Mouse (Mus musculus) myocyte (in vitro differentiated cells): ENCODE results near the gene Pald1. TPM values are rescaled to one million over a fixed set of nuclear protein-coding genes. Genes with fewer than 3 reads are reported as not detected.

Experiments
- H3K27me3 ChIP-seq: one replicate; pipeline ENCODE4 v1.6.1; 2011; ENCODE audit not compliant: control insufficient read depth, insufficient read depth, insufficient read length
- H3K36me3 ChIP-seq: one replicate; pipeline ENCODE4 v1.6.1; 2011; ENCODE audit not compliant: control insufficient read depth, insufficient read depth
- H3K4me2 ChIP-seq: one replicate; pipeline ENCODE4 v1.6.1; 2011; ENCODE audit warnings: low read depth, control low read depth
- H3K4me3 ChIP-seq: one replicate; pipeline ENCODE4 v1.5.1; 2011; ENCODE audit warnings: mild to moderate bottlenecking, control low read depth, moderate library complexity
- H3K79me2 ChIP-seq: one replicate; pipeline ENCODE4 v1.6.1; 2011; ENCODE audit not compliant: control insufficient read depth, insufficient read depth
- H3ac ChIP-seq: one replicate; pipeline ENCODE4 v1.6.1; 2011; ENCODE audit not compliant: control insufficient read depth, insufficient read length
- CEBPB ChIP-seq: IDR thresholded peaks from 2 replicates; pipeline ENCODE4 v1.6.1; 2011; ENCODE audit warnings: mild to moderate bottlenecking, moderate library complexity; ENCODE audit not compliant: poor library complexity, insufficient read depth, severe bottlenecking
- E2F4 ChIP-seq: IDR thresholded peaks from one replicate; pipeline ENCODE4 v1.6.1; 2011; ENCODE audit warnings: mild to moderate bottlenecking, control low read depth, moderate library complexity; ENCODE audit not compliant: insufficient read depth
- MAX ChIP-seq: IDR thresholded peaks from one replicate; pipeline ENCODE4 v1.6.1; 2011; ENCODE audit warnings: low read depth, mild to moderate bottlenecking, control low read depth
- MYOD1 ChIP-seq, 3 experiments: IDR thresholded peaks; one replicate each; pipeline ENCODE4 v1.6.1; 2011; ENCODE audit warnings: control low read depth in 2 of 3, low read depth in 2 of 3, mild to moderate bottlenecking in 2 of 3, moderate library complexity in 1 of 3; ENCODE audit not compliant: insufficient read length in 2 of 3, control insufficient read depth in 1 of 3
- MYOG ChIP-seq, 3 experiments: IDR thresholded peaks; one replicate each; pipeline ENCODE4 v1.6.1; 2011; ENCODE audit warnings: control low read depth in 2 of 3, low read depth in 2 of 3, mild to moderate bottlenecking in 2 of 3; ENCODE audit not compliant: insufficient read length in 2 of 3, control insufficient read depth in 1 of 3, insufficient read depth in 1 of 3
- POLR2A ChIP-seq: IDR thresholded peaks from one replicate; pipeline ENCODE4 v1.6.1; 2011; ENCODE audit warnings: low read depth, mild to moderate bottlenecking, control low read depth, moderate library complexity; ENCODE audit not compliant: insufficient read length
- POLR2AphosphoS2 ChIP-seq: IDR thresholded peaks from one replicate; pipeline ENCODE4 v1.6.1; 2011; ENCODE audit warnings: low read depth, control low read depth; ENCODE audit not compliant: insufficient read length
- REST ChIP-seq: IDR thresholded peaks from one replicate; pipeline ENCODE4 v1.6.1; 2011; ENCODE audit warnings: mild to moderate bottlenecking, control low read depth, moderate library complexity; ENCODE audit not compliant: insufficient read depth, insufficient read length
- SRF ChIP-seq: IDR thresholded peaks from one replicate; pipeline ENCODE4 v1.6.1; 2011; ENCODE audit warnings: low read depth; ENCODE audit not compliant: control insufficient read depth, insufficient read length
- TCF12 ChIP-seq: IDR thresholded peaks from one replicate; pipeline ENCODE4 v1.6.1; 2011; ENCODE audit warnings: mild to moderate bottlenecking, control low read depth; ENCODE audit not compliant: poor library complexity, insufficient read depth, severe bottlenecking
- TCF3 ChIP-seq: IDR thresholded peaks from one replicate; pipeline ENCODE4 v1.6.1; 2011; ENCODE audit warnings: low read depth, control low read depth; ENCODE audit not compliant: insufficient read length
- USF1 ChIP-seq: IDR thresholded peaks from one replicate; pipeline ENCODE4 v1.6.1; 2011; ENCODE audit warnings: low read depth, mild to moderate bottlenecking, control low read depth, moderate library complexity
- polyA plus RNA-seq: library from polyadenylated mRNA; unstranded; fragments of >200 nt; fragmentation: generic; extraction: Trizol; gene quantifications from one replicate; pipeline ENCODE4 v1.2.1, GENCODE M21; 2012; ENCODE audit warnings: missing spikeins

Gene Pald1
- polyA plus RNA-seq, 1 experiment = 14.0 TPM

DNA sequence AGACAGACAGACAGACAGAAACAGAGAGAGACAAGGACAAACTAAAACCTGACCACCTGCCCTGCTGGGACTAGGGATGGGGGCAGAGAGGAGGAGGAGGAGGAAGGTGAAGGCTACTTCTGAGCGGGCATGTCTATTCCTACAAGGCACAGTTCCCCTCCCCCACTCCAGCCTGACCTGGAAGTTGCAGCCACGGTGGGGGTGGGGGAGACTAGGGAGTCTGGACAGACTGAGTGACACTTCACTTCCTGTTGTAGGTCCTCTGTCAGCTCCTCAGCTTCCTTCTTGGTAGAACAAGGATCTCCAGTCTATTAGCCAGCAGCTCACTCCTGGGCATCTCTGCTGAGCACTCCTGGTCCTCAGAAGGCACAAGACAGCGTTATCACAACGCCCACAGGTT lies 9.3 kb downstream of the Pald1 start:
- TF ChIP-seq POLR2A (no peak), CEBPB (no peak), E2F4 (no peak), TCF3 (no peak), MYOD1 (IDR thresholded peaks at IDR 0.05; ENCODE audit: control insufficient read depth in 1 of 3, insufficient read length in 2 of 3, low read depth in 2 of 3) (no peak), MYOG (IDR thresholded peaks at IDR 0.05; ENCODE audit: control insufficient read depth in 1 of 3, insufficient read depth in 1 of 3, insufficient read length in 2 of 3, low read depth in 2 of 3) (no peak), POLR2AphosphoS2 (no peak), TCF12 (no peak)
- Histone ChIP-seq H3K4me2 (no peak overlapping the region), H3K36me3 (no peaks in the 10 kb centered on the region), H3K27me3 (no peaks in the 10 kb centered on the region), H3K4me3 (no peak overlapping the region), H3ac (no peak overlapping the region), H3K79me2 (peaks cover 5% of the 10 kb centered on the region)

DNA sequence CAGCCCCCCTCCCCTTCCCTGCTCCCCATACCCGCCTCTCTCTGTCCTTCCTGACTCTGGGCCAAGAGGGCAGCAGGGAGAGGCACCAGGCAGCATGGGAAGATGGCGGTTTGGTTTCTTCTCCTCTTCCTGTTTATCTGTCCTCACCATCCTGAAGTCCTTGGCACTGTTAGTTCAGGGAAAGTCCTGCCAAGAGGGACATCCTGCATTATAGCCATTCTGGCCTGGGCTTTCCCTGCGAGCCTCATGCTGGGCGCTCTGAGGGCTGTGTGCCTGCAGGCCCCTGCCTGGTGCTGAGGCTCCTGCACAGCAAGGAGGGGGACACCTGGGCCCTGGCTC lies 10.8 kb downstream of the Pald1 start:
- no peak overlapping the region for H3K4me3 ChIP-seq
- TF ChIP-seq TCF12 (no peak), REST (no peak), MYOD1 (IDR thresholded peaks at IDR 0.05; ENCODE audit: control insufficient read depth in 1 of 3, insufficient read length in 2 of 3, low read depth in 2 of 3) (no peak), POLR2AphosphoS2 (no peak), E2F4 (no peak), USF1 (no peak), TCF3 (no peak), MYOG (IDR thresholded peaks at IDR 0.05; ENCODE audit: control insufficient read depth in 1 of 3, insufficient read depth in 1 of 3, insufficient read length in 2 of 3, low read depth in 2 of 3) (no peak), MAX (no peak)
- no peak overlapping the region for H3K4me2 ChIP-seq
- H3K79me2 ChIP-seq = peaks cover 5% of the 10 kb centered on the region
- no peaks in the 10 kb centered on the region for H3K27me3 ChIP-seq
- H3ac ChIP-seq = no peak overlapping the region
- H3K36me3 ChIP-seq = no peaks in the 10 kb centered on the region

DNA sequence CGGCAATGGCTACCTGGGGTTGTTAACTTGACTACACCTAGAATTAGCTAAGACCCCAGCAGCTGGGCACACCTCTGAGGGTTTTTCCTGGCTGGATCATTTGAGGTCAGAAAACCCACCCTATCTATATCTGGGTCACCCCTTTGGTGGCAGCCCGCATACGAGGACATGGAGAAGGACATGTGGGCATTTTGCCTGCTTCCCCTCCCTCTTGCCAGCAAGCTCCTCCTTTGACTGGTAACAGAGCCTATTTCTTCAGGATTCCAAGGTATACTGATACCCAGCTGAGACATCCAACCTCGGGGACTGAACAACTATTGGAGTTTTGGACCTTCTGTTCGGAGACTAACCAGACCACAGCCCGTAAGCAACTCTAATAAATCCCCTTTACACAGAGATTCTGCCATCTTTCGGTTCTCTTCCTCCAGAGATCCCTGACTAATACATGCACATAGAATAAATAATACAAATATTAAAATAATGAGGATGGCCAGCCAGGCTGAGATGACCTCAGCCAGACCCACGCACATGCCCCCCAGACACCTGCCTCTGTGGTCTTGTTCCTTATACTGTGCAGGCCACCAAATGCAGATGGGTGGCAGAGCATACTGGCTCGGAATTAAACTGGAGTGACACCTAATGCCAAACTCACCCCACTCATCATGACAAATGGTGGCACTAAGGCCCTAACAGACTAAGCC lies 11.3 kb downstream of the Pald1 start:
- H3K4me2 ChIP-seq = no peak overlapping the region
- H3K27me3 ChIP-seq = no peaks in the 10 kb centered on the region
- H3K4me3 ChIP-seq = no peak overlapping the region
- no peak for TF ChIP-seq TCF3
- TF ChIP-seq MYOD1 (IDR thresholded peaks at IDR 0.05; ENCODE audit: control insufficient read depth in 1 of 3, insufficient read length in 2 of 3, low read depth in 2 of 3) = peak in 2 of 3 experiments; percentile 34 to 67
- peak in 1 of 3 experiments; percentile 63 for TF ChIP-seq MYOG (IDR thresholded peaks at IDR 0.05; ENCODE audit: control insufficient read depth in 1 of 3, insufficient read depth in 1 of 3, insufficient read length in 2 of 3, low read depth in 2 of 3)
- TF ChIP-seq USF1 = no peak
- peaks cover 5% of the 10 kb centered on the region for H3K79me2 ChIP-seq
- no peak overlapping the region for H3ac ChIP-seq
- no peaks in the 10 kb centered on the region for H3K36me3 ChIP-seq

DNA sequence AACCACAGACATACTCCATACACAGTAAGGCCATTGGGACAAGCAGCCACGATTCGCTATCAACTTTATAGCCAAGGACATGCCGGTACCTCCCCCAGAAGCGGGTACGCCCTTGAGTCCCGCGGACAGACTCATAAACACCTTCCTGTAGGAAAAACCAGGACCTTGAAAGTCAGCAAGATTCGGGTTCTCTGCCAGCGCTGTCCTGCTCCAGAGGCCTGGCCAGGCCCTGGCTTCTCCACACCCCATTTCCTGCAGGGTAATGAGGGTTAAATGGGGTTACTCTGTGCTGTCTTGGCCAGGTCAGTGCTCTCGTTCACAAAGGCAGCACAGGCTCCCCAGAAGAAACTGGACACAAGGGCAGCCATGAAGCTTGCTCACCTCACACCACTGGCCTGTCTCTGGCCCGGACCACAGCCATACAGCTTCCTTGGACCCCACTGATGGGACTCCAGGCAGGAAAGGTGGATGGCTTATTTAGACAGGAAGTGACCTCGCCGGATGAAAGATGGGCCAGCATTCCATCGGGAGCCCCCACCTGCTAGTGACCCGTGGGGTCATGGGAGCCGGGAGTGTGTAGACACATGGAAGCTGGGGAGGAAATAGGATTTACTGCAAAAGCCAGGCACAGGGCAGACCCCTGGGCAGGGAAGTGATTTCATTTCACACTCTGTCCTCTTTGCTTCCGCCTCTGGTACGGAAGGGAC lies 12.9 kb downstream of the Pald1 start:
- Histone ChIP-seq H3K4me3 (no peak overlapping the region), H3ac (no peak overlapping the region), H3K4me2 (no peak overlapping the region), H3K27me3 (no peaks in the 10 kb centered on the region), H3K79me2 (no peaks in the 10 kb centered on the region), H3K36me3 (no peaks in the 10 kb centered on the region)
- no peak for TF ChIP-seq CEBPB
- no peak for TF ChIP-seq E2F4
- TF ChIP-seq MAX = no peak
- no peak for TF ChIP-seq SRF
- TF ChIP-seq POLR2A = no peak
- TF ChIP-seq MYOD1 (IDR thresholded peaks at IDR 0.05; ENCODE audit: control insufficient read depth in 1 of 3, insufficient read length in 2 of 3, low read depth in 2 of 3) = no peak
- no peak for TF ChIP-seq REST
- TF ChIP-seq TCF3 = no peak
- TF ChIP-seq MYOG (IDR thresholded peaks at IDR 0.05; ENCODE audit: control insufficient read depth in 1 of 3, insufficient read depth in 1 of 3, insufficient read length in 2 of 3, low read depth in 2 of 3) = no peak
- TF ChIP-seq USF1 = no peak
- no peak for TF ChIP-seq POLR2AphosphoS2
- no peak for TF ChIP-seq TCF12

DNA sequence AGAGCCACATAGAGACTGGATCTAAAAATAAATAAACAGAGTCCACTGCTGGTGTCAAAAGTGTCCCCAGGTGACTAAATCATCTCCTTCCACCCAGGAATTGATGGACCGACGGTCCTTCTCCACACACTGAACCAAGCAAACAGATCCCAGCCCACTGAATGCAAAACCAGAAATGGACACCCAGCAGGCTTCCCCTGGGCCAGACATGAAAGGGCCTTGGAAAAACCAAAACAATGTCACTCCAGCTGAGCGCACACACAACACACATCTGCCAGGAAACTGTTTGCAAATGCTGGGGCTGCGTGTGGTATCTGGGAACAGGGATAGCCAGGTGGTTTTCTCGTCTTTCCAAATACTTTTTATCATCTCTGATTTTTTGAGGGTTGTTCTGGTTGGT lies 13.6 kb downstream of the Pald1 start:
- H3K27me3 ChIP-seq = no peaks in the 10 kb centered on the region
- no peaks in the 10 kb centered on the region for H3K79me2 ChIP-seq
- no peak overlapping the region for H3K4me3 ChIP-seq
- no peak overlapping the region for H3ac ChIP-seq
- H3K36me3 ChIP-seq = no peaks in the 10 kb centered on the region
- TF ChIP-seq MYOD1 (IDR thresholded peaks at IDR 0.05; ENCODE audit: control insufficient read depth in 1 of 3, insufficient read length in 2 of 3, low read depth in 2 of 3) (no peak), TCF12 (no peak), MAX (no peak), TCF3 (no peak), REST (no peak), USF1 (no peak), POLR2AphosphoS2 (no peak), E2F4 (no peak), POLR2A (no peak)
- H3K4me2 ChIP-seq = no peak overlapping the region
